Mouse (Mus musculus) MEL (cell line): ENCODE data around the gene Lsp1. TPM values are rescaled to one million over a fixed set of nuclear protein-coding genes. Genes with fewer than 3 reads are reported as not detected.

Experiments
- DNase-seq: peaks from one replicate; pipeline ENCODE4 v3.0.0; 2011; ENCODE audit warnings: low read depth, low spot score
- H3K27ac ChIP-seq: 2 replicates; pipeline ENCODE4 v1.5.1; 2012; ENCODE audit warnings: low read depth, mild to moderate bottlenecking, control low read depth, low read length, moderate library complexity; ENCODE audit not compliant: control insufficient read depth
- H3K27me3 ChIP-seq, 2 experiments: fragments of 150-350 bp in 1 of 2; sonication (generic) in 1 of 2; 2 replicates each; pipeline ENCODE4 v1.6.1; 2012; ENCODE audit warnings: low read length in 2 of 2, mild to moderate bottlenecking in 2 of 2, improper control_type of control experiment in 1 of 2, moderate library complexity in 1 of 2; ENCODE audit not compliant: insufficient read depth in 2 of 2, control insufficient read depth in 1 of 2
- H3K36me3 ChIP-seq, 2 experiments: 2 replicates each; pipeline ENCODE4 v1.6.1; 2012 to 2014; ENCODE audit warnings: low read length in 2 of 2, improper control_type of control experiment in 1 of 2, inconsistent platforms in 1 of 2, mild to moderate bottlenecking in 1 of 2; ENCODE audit not compliant: insufficient read depth in 2 of 2, control insufficient read depth in 1 of 2
- H3K4me1 ChIP-seq, 2 experiments: fragments of 150-350 bp in 1 of 2; sonication (generic) in 1 of 2; 2 replicates each; pipeline ENCODE4 v1.6.1; 2012; ENCODE audit warnings: low read length in 2 of 2, improper control_type of control experiment in 1 of 2, mild to moderate bottlenecking in 1 of 2; ENCODE audit not compliant: insufficient read depth in 2 of 2, control insufficient read depth in 1 of 2
- H3K4me3 ChIP-seq, 2 experiments: fragments of 150-350 bp in 1 of 2; sonication (generic) in 1 of 2; 2 replicates each; pipeline ENCODE4 v1.5.1; 2012; ENCODE audit warnings: low read depth in 2 of 2, low read length in 2 of 2, mild to moderate bottlenecking in 2 of 2, moderate library complexity in 2 of 2, control low read depth in 1 of 2, improper control_type of control experiment in 1 of 2; ENCODE audit not compliant: control insufficient read depth in 1 of 2, insufficient read depth in 1 of 2
- H3K79me2 ChIP-seq: 2 replicates; pipeline ENCODE4 v1.6.1; 2012; ENCODE audit warnings: mild to moderate bottlenecking, low read length, moderate library complexity; ENCODE audit not compliant: control insufficient read depth, poor library complexity, insufficient read depth
- H3K9ac ChIP-seq: 2 replicates; pipeline ENCODE4 v1.6.1; 2012; ENCODE audit warnings: low read depth, mild to moderate bottlenecking, control low read depth, low read length, moderate library complexity; ENCODE audit not compliant: control insufficient read depth, poor library complexity, severe bottlenecking
- H3K9me3 ChIP-seq: fragments of 150-350 bp; sonication (generic); replicated peaks from 2 replicates; pipeline ENCODE4 v1.6.1; 2012; ENCODE audit warnings: mild to moderate bottlenecking, low read length, improper control_type of control experiment, moderate library complexity; ENCODE audit not compliant: insufficient read depth
- CTCF ChIP-seq, 3 experiments: IDR thresholded peaks in 2 of 3; conservative IDR thresholded peaks in 1 of 3; 2 replicates each; pipeline ENCODE4 v1.5.1; 2011 to 2012; ENCODE audit warnings: low read length in 3 of 3, low read depth in 2 of 3, mild to moderate bottlenecking in 2 of 3, improper control_type of control experiment in 1 of 3, inconsistent platforms in 1 of 3, mixed read lengths in 1 of 3, moderate library complexity in 1 of 3; ENCODE audit not compliant: control insufficient read depth in 1 of 3, insufficient read depth in 1 of 3, poor library complexity in 1 of 3, severe bottlenecking in 1 of 3
- E2F4 ChIP-seq: IDR thresholded peaks from 2 replicates; pipeline ENCODE4 v1.6.1; 2011; ENCODE audit warnings: low read depth, low read length, improper control_type of control experiment, borderline replicate concordance
- ELF1 ChIP-seq: IDR thresholded peaks from 2 replicates; pipeline ENCODE4 v1.6.1; 2014; ENCODE audit warnings: low read depth, mild to moderate bottlenecking, inconsistent platforms, low read length, improper control_type of control experiment, moderate library complexity
- EP300 ChIP-seq, 2 experiments: IDR thresholded peaks; 2 replicates each; pipeline ENCODE4 v1.6.1; 2011; ENCODE audit warnings: improper control_type of control experiment in 2 of 2, low read length in 2 of 2, low read depth in 1 of 2, mild to moderate bottlenecking in 1 of 2
- ETS1 ChIP-seq: IDR thresholded peaks from 2 replicates; pipeline ENCODE4 v1.6.1; 2012; ENCODE audit warnings: low read depth, mild to moderate bottlenecking, inconsistent platforms, low read length, improper control_type of control experiment, moderate library complexity
- JUND ChIP-seq: IDR thresholded peaks from 2 replicates; pipeline ENCODE4 v1.6.1; 2011; ENCODE audit warnings: low read depth, mild to moderate bottlenecking, improper control_type of control experiment, low read length
- MAFK ChIP-seq: IDR thresholded peaks from 2 replicates; pipeline ENCODE4 v1.6.1; 2011; ENCODE audit warnings: low read depth, mild to moderate bottlenecking, low read length, improper control_type of control experiment, borderline replicate concordance
- MAZ ChIP-seq: IDR thresholded peaks from 2 replicates; pipeline ENCODE4 v1.6.1; 2012; ENCODE audit warnings: low read depth, mild to moderate bottlenecking, inconsistent platforms, low read length, improper control_type of control experiment
- MYB ChIP-seq: IDR thresholded peaks from 2 replicates; pipeline ENCODE4 v1.6.1; 2011; ENCODE audit warnings: mild to moderate bottlenecking, low read depth, low read length, improper control_type of control experiment
- MYC ChIP-seq: IDR thresholded peaks from 2 replicates; pipeline ENCODE4 v1.6.1; 2011; ENCODE audit warnings: low read depth, mild to moderate bottlenecking, low read length, improper control_type of control experiment, moderate library complexity
- NELFE ChIP-seq: IDR thresholded peaks from 2 replicates; pipeline ENCODE4 v1.6.1; 2011; ENCODE audit warnings: low read depth, low read length, improper control_type of control experiment
- POLR2AphosphoS5 ChIP-seq: IDR thresholded peaks from 2 replicates; pipeline ENCODE4 v1.6.1; 2012; ENCODE audit warnings: low read depth, borderline replicate concordance, mild to moderate bottlenecking, inconsistent platforms, low read length, moderate library complexity, mixed read lengths
- RAD21 ChIP-seq: IDR thresholded peaks from 2 replicates; pipeline ENCODE4 v1.6.1; 2011; ENCODE audit warnings: mild to moderate bottlenecking, low read depth, low read length, improper control_type of control experiment
- SIN3A ChIP-seq: IDR thresholded peaks from 2 replicates; pipeline ENCODE4 v1.6.1; 2012; ENCODE audit warnings: low read length, improper control_type of control experiment, inconsistent platforms
- TAL1 ChIP-seq: IDR thresholded peaks from 2 replicates; pipeline ENCODE4 v1.6.1; 2012; ENCODE audit warnings: mild to moderate bottlenecking, inconsistent platforms, low read length, moderate library complexity, mixed read lengths
- TBP ChIP-seq: IDR thresholded peaks from 2 replicates; pipeline ENCODE4 v1.8.0; 2011; ENCODE audit warnings: low read depth, low read length, improper control_type of control experiment
- USF1 ChIP-seq: IDR thresholded peaks from 2 replicates; pipeline ENCODE4 v1.6.1; 2014; ENCODE audit warnings: low read depth, mild to moderate bottlenecking, inconsistent platforms, low read length, improper control_type of control experiment, moderate library complexity
- ZC3H11A ChIP-seq: IDR thresholded peaks from 2 replicates; pipeline ENCODE4 v1.6.1; 2012; ENCODE audit warnings: low read depth, mild to moderate bottlenecking, inconsistent platforms, low read length, improper control_type of control experiment
- ZKSCAN1 ChIP-seq: IDR thresholded peaks from 2 replicates; pipeline ENCODE4 v1.6.1; 2012; ENCODE audit warnings: low read depth, mild to moderate bottlenecking, inconsistent platforms, low read length, improper control_type of control experiment, moderate library complexity
- ZMIZ1 ChIP-seq: IDR thresholded peaks from 2 replicates; pipeline ENCODE4 v1.6.1; 2012; ENCODE audit warnings: low read depth, mild to moderate bottlenecking, inconsistent platforms, low read length, improper control_type of control experiment, moderate library complexity
- polyA plus RNA-seq, 2 experiments: library from polyadenylated mRNA; stranded (reverse) in 1 of 2; unstranded in 1 of 2; fragments of >175 nt in 1 of 2; fragments of >200 nt in 1 of 2; gene quantifications; 2 replicates each; pipeline versions ENCODE4 v1.2.1 to v1.2.4; 2012; ENCODE audit warnings: low replicate concordance in 2 of 2, low read depth in 1 of 2; ENCODE audit not compliant: insufficient read length in 2 of 2, insufficient read depth in 1 of 2, missing spikeins in 1 of 2
- total RNA-seq: library from RNA; depleted of rRNA; stranded (reverse); fragments of 300-350 nt; gene quantifications from 2 replicates; pipeline ENCODE4 v1.2.3, GENCODE M21; 2012

The Lsp1 gene
- total and polyA plus RNA-seq, 3 experiments, result not detected

GRCm38 (mm10) chr7:142416225-142416624, 44.4 kb upstream of the Lsp1 start:
- Histone ChIP-seq H3K27me3 (no peaks in the 10 kb centered on the region), H3K79me2 (no peaks in the 10 kb centered on the region), H3K27ac (no peak overlapping the region), H3K4me1 (peaks cover 6 to 23% of the 10 kb centered on the region in 2 experiments), H3K9me3 (no peaks in the 10 kb centered on the region), H3K4me3 (no peak overlapping the region), H3K9ac (no peak overlapping the region), H3K36me3 (peaks cover 0 to 13% of the 10 kb centered on the region in 2 experiments; a peak in 2 of 4 replicates)
- DNase-seq, result no peak
- no peak for TF ChIP-seq ZC3H11A
- no peak for TF ChIP-seq ZKSCAN1
- TF ChIP-seq ZMIZ1, result no peak
- no peak for TF ChIP-seq EP300 (IDR thresholded peaks at IDR 0.05; ENCODE audit: low read depth in 1 of 2, low read length in 2 of 2)
- no peak for TF ChIP-seq ELF1
- no peak for TF ChIP-seq NELFE
- TF ChIP-seq JUND, result no peak
- TF ChIP-seq SIN3A, result no peak
- no peak for TF ChIP-seq MYC
- TF ChIP-seq ETS1, result no peak
- no peak for TF ChIP-seq CTCF (IDR thresholded peaks at IDR 0.05 in 2 of 3, conservative IDR thresholded peaks at IDR 0.05 in 1 of 3; ENCODE audit: control insufficient read depth in 1 of 3, insufficient read depth in 1 of 3, low read depth in 2 of 3, low read length in 3 of 3, poor library complexity in 1 of 3, severe bottlenecking in 1 of 3)
- TF ChIP-seq TBP, result no peak
- TF ChIP-seq POLR2AphosphoS5, result no peak
- no peak for TF ChIP-seq RAD21
- TF ChIP-seq MAFK, result no peak
- TF ChIP-seq USF1, result no peak
- no peak for TF ChIP-seq MYB
- TF ChIP-seq E2F4, result no peak

GRCm38 (mm10) chr7:142418027-142418426, 42.6 kb upstream of the Lsp1 start:
- TF ChIP-seq MAZ, result no peak
- TF ChIP-seq EP300 (IDR thresholded peaks at IDR 0.05; ENCODE audit: low read depth in 1 of 2, low read length in 2 of 2), result peak in 1 of 2 experiments; percentile 16; a peak in 2 of 4 replicates
- TF ChIP-seq NELFE, result no peak
- peak; percentile 30 for TF ChIP-seq TAL1
- DNase-seq, result peak; percentile 50
- peaks cover 14 to 27% of the 10 kb centered on the region in 2 experiments for H3K4me1 ChIP-seq
- no peaks in the 10 kb centered on the region for H3K27me3 ChIP-seq
- H3K36me3 ChIP-seq, result peaks cover 0 to 17% of the 10 kb centered on the region in 2 experiments; a peak in 2 of 4 replicates
- H3K4me3 ChIP-seq, result no peak overlapping the region
- no peak overlapping the region for H3K9ac ChIP-seq
- no peak overlapping the region; the same call in 1 of the 2 replicates for H3K27ac ChIP-seq
- no peaks in the 10 kb centered on the region for H3K9me3 ChIP-seq
- H3K79me2 ChIP-seq, result no peaks in the 10 kb centered on the region
